Mouse (Mus musculus) lung, adult 10 weeks (tissue): ENCODE results near the gene Gimap3. TPM values are rescaled to one million over a fixed set of nuclear protein-coding genes. Genes with fewer than 3 reads are reported as not detected.

Experiments
- polyA plus RNA-seq: library from polyadenylated mRNA; stranded (reverse); fragments of 350-450 nt; fragmentation: Illumina TruSeq; extraction: RNeasy Lipid Tissue Mini Kit (QIAGEN cat#74804); gene quantifications from one replicate; pipeline ENCODE4 v1.2.3, GENCODE M21; 2014; ENCODE audit warnings: low read depth, low replicate concordance; ENCODE audit not compliant: insufficient read depth

Gimap3 gene
- 25.1 TPM for polyA plus RNA-seq

GRCm38 (mm10) chr6:48770696-48771095 lies at the start of gene Gimap3:
Gimap3 (minus strand) TSS chr6:48770851.

GRCm38 (mm10) chr6:48745959-48746889 lies 24.4 kb downstream of the Gimap3 start, which contains the start of gene Gimap5:
Gimap5 (plus strand) TSS chr6:48746197.

GRCm38 (mm10) chr6:48738961-48739779 lies 31.5 kb downstream of the Gimap3 start, which contains the start of gene Gimap1:
Gimap1 (plus strand) TSS chr6:48739054.

GRCm38 (mm10) chr6:48718455-48718854 lies 52.2 kb downstream of the Gimap3 start, which contains the start of the genes Gm28053 and Gimap7:
Gm28053 (plus strand) TSS chr6:48718607.
Gimap7 (plus strand) TSS chr6:48718621.

Other genes starting within 250 kb of the Gimap3 start
- gene Atp6v0e2, start 233.2 kb downstream of the Gimap3 start, polyA plus RNA-seq, result 22.7 TPM
- gene Lrrc61, start 216.1 kb downstream of the Gimap3 start, polyA plus RNA-seq, result 7.5 TPM
- gene Rarres2, start 198.1 kb downstream of the Gimap3 start, polyA plus RNA-seq, result 414 TPM
- not detected for gene Gm45021, start 181.2 kb downstream of the Gimap3 start, polyA plus RNA-seq
- gene Repin1, start 177.0 kb downstream of the Gimap3 start, polyA plus RNA-seq, result 8.2 TPM
- gene Gm44965, start 176.9 kb downstream of the Gimap3 start, polyA plus RNA-seq, result not detected
- 2.7 TPM for gene Zfp775, start 168.8 kb downstream of the Gimap3 start, polyA plus RNA-seq
- 0.24 TPM for gene AI854703, start 144.1 kb downstream of the Gimap3 start, polyA plus RNA-seq
- 21.8 TPM for gene Gimap8, start 123.6 kb downstream of the Gimap3 start, polyA plus RNA-seq
- gene Gimap9, start 94.7 kb downstream of the Gimap3 start, polyA plus RNA-seq, result 20.0 TPM
- gene Gimap4, start 86.3 kb downstream of the Gimap3 start, polyA plus RNA-seq, result 97.8 TPM
- 99.5 TPM for gene Gimap6, start 62.6 kb downstream of the Gimap3 start, polyA plus RNA-seq
- gene Gm28053, start 52.2 kb downstream of the Gimap3 start, polyA plus RNA-seq, result 9.6 TPM
- 7.2 TPM for gene Gimap7, start 52.2 kb downstream of the Gimap3 start, polyA plus RNA-seq
- 43.6 TPM for gene Gimap1, start 31.8 kb downstream of the Gimap3 start, polyA plus RNA-seq
- gene Gimap5, start 24.7 kb downstream of the Gimap3 start, polyA plus RNA-seq, result 24.5 TPM
- gene Tmem176a, start 70.1 kb upstream of the Gimap3 start, polyA plus RNA-seq, result 432 TPM
- 523 TPM for gene Tmem176b, start 70.6 kb upstream of the Gimap3 start, polyA plus RNA-seq
- 3.4 TPM for gene Aoc1, start 102.0 kb upstream of the Gimap3 start, polyA plus RNA-seq
- gene 1600015I10Rik, start 159.0 kb upstream of the Gimap3 start, polyA plus RNA-seq, result not detected
- not detected for gene Doxl2, start 204.1 kb upstream of the Gimap3 start, polyA plus RNA-seq
- not detected for gene Svs1, start 216.0 kb upstream of the Gimap3 start, polyA plus RNA-seq